Mouse (Mus musculus) forelimb bud, embryonic 11.5 days (tissue): ENCODE results near the gene Slc45a3.

ENCODE experiments used
- DNase-seq: peaks from one replicate; pipeline ENCODE4 v3.0.0-alpha.2; 2012; ENCODE audit warnings: low read depth, low spot score

The Slc45a3 gene

GRCm38 (mm10) chr1:131962606-131963084, at the start of gene Slc45a3:
Gene Slc45a3, plus strand, starts transcription at chr1:131962967.
- DNase-seq: no peak

GRCm38 (mm10) chr1:131917634-131918033, 45.1 kb upstream of the Slc45a3 start:
- DNase-seq: no peak

GRCm38 (mm10) chr1:131919052-131919451, 43.7 kb upstream of the Slc45a3 start:
- DNase-seq: no peak

- DNase-seq: no peak
These were observed 40.7 kb upstream of the Slc45a3 start for GRCm38 (mm10) chr1:131922100-131922499.

GRCm38 (mm10) chr1:131933471-131933870, 29.3 kb upstream of the Slc45a3 start:
- DNase-seq: no peak

- DNase-seq: peak; percentile 55
These were observed 25.0 kb upstream of the Slc45a3 start for GRCm38 (mm10) chr1:131937659-131938305.

- DNase-seq: no peak
These were observed 24.0 kb upstream of the Slc45a3 start for GRCm38 (mm10) chr1:131938811-131939210.

GRCm38 (mm10) chr1:131940711-131941244, 22.0 kb upstream of the Slc45a3 start:
- DNase-seq: no peak

GRCm38 (mm10) chr1:131941501-131941900, 21.3 kb upstream of the Slc45a3 start:
- no peak for DNase-seq

GRCm38 (mm10) chr1:131942621-131943590, 19.9 kb upstream of the Slc45a3 start:
- DNase-seq: no peak

- no peak for DNase-seq
These were observed 16.9 kb upstream of the Slc45a3 start for GRCm38 (mm10) chr1:131945674-131946440.

- no peak for DNase-seq
These were observed 16.1 kb upstream of the Slc45a3 start for GRCm38 (mm10) chr1:131946462-131947215.

- DNase-seq: no peak
These were observed 14.7 kb upstream of the Slc45a3 start for GRCm38 (mm10) chr1:131947997-131948525.

- DNase-seq: no peak
These were observed 8.4 kb upstream of the Slc45a3 start for GRCm38 (mm10) chr1:131954242-131954865.

GRCm38 (mm10) chr1:131955131-131955757, 7.5 kb upstream of the Slc45a3 start:
- no peak for DNase-seq

- no peak for DNase-seq
These were observed 5.4 kb upstream of the Slc45a3 start for GRCm38 (mm10) chr1:131957416-131957815.

GRCm38 (mm10) chr1:131961004-131961403, 1.8 kb upstream of the Slc45a3 start:
- no peak for DNase-seq

- no peak for DNase-seq
These were observed 551 bp downstream of the Slc45a3 start for GRCm38 (mm10) chr1:131963085-131963951.

GRCm38 (mm10) chr1:131964100-131964499, 1.3 kb downstream of the Slc45a3 start:
- no peak for DNase-seq
